In the genomic region with DNA sequence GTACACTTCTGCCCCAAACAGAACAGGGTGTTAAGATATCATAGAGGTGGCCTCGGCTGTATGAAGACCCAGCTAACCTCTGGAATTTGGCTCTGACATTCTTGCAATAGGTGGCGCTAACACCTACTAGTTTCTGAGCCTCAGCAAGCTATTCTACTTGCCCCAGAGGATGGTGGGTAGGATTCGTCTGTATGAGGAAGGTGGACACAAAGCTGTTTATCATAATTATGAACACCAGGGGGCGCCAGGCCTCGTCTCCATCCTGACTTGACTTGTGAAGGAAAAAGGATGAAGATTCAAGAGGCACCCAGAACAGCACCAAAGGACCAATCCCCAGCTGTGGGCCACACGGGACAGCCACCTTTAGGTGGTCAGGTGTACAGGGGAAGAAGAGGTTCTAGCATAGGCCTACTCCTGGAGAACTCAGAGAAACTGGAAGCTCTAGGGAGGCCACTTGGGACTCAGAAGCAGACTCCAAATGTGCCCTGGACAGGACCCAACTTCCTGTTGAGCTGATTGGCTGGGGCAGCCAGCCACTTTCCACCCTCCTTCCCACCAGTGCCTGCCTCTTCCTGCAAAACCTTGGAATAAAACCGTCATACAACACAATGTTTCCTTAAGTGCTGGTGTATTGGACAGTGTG, we compare ENCODE assay signal across 9 mouse cellular contexts. TPM values are rescaled to one million over a fixed set of nuclear protein-coding genes. Genes with fewer than 3 reads are reported as not detected.
DNase-seq lines count a peak whose midpoint lies in the region; ATAC-seq lines count a peak whose summit lies in the region.
"Had no signal": no experiment of that assay in that cellular context is flagged by ENCODE, and none has a peak within 500 bp of the region (broad histone marks: within the 10 kb centered on the region; RNA-seq: fewer than 3 reads in every experiment).

No protein-coding gene starts in this region.

- H3K27ac ChIP-seq in lung, embryonic 15.5 days: no peak overlapping the region
- H3K27ac ChIP-seq in hindbrain, embryonic 16.5 days (ENCODE audit: low read depth, low read length): no peak overlapping the region
- H3K27ac ChIP-seq: heart, embryonic 15.5 days had no signal

- WGBS in lung, embryonic 15.5 days: 37% methylated on average over 7 of the region's 7 CpGs
- 44% methylated on average over 7 of the region's 7 CpGs for WGBS in hindbrain, embryonic 16.5 days

- ATAC-seq in lung, embryonic 15.5 days (ENCODE audit: borderline replicate concordance, extremely low read depth, low FRiP score, low TSS enrichment): peak; percentile 31; the same call in 1 of the 2 replicates
- no peak for ATAC-seq in hindbrain, embryonic 16.5 days

- no peaks in the 10 kb centered on the region for H3K36me3 ChIP-seq in lung, embryonic 15.5 days
- no peaks in the 10 kb centered on the region for H3K36me3 ChIP-seq in hindbrain, embryonic 16.5 days (ENCODE audit: control insufficient read depth, insufficient read depth, low read length)
- H3K36me3 ChIP-seq: heart, embryonic 15.5 days had no signal

- H3K4me2 ChIP-seq in lung, embryonic 15.5 days: no peak overlapping the region
- no peak overlapping the region for H3K4me2 ChIP-seq in hindbrain, embryonic 16.5 days (ENCODE audit: low read length)
- H3K4me2 ChIP-seq: heart, embryonic 15.5 days had no signal

- no peak overlapping the region for H3K4me3 ChIP-seq in lung, embryonic 15.5 days
- H3K4me3 ChIP-seq in hindbrain, embryonic 16.5 days (ENCODE audit: low read length): no peak overlapping the region
- H3K4me3 ChIP-seq: heart, embryonic 15.5 days had no signal

- H3K9me3 ChIP-seq in lung, embryonic 15.5 days: no peaks in the 10 kb centered on the region
- H3K9me3 ChIP-seq in hindbrain, embryonic 16.5 days (ENCODE audit: control insufficient read depth, low read length): no peaks in the 10 kb centered on the region
- H3K9me3 ChIP-seq: heart, embryonic 15.5 days had no signal

- DNase-seq in 3134 (ENCODE audit: extremely low read depth, insufficient read length, low spot score) (peak; percentile 42), 416B (ENCODE audit: low read depth) (peak; percentile 85)
- peak; percentile 24 to 39 for DNase-seq in adrenal gland, postnatal 36 days
- DNase-seq in forelimb bud, embryonic 11.5 days (ENCODE audit: low read depth, low spot score): peak; percentile 41
- DNase-seq in kidney, adult 9 months: peak; percentile 51
- DNase-seq in skeletal muscle tissue, adult 2 months (ENCODE audit: low read depth, low spot score): peak; percentile 25

- H3K4me1 ChIP-seq in lung, embryonic 15.5 days: no peaks in the 10 kb centered on the region
- peaks cover 4% of the 10 kb centered on the region for H3K4me1 ChIP-seq in hindbrain, embryonic 16.5 days (ENCODE audit: control insufficient read depth, insufficient read depth, low read depth, low read length)

- no peak overlapping the region for H3K9ac ChIP-seq in lung, embryonic 15.5 days
- H3K9ac ChIP-seq in hindbrain, embryonic 16.5 days (ENCODE audit: low read depth, low read length): no peak overlapping the region
- H3K9ac ChIP-seq: heart, embryonic 15.5 days had no signal

- H3K27me3 ChIP-seq in lung, embryonic 15.5 days: no peaks in the 10 kb centered on the region
- no peaks in the 10 kb centered on the region for H3K27me3 ChIP-seq in hindbrain, embryonic 16.5 days (replicated peaks; ENCODE audit: control insufficient read depth, insufficient read depth, low read length)
- H3K27me3 ChIP-seq: heart, embryonic 15.5 days had no signal

RNA-seq across cellular contexts. Expression of a gene that starts 32.3 kb away (rescaled TPM):
- total RNA-seq in adrenal gland, postnatal 36 days (2021): 1 to 10 TPM; 5.6 to 6.1 TPM
- 14.5 and 15.6 TPM in 2 replicates for polyA plus RNA-seq in lung, embryonic 15.5 days (2015; fragmentation: Nextera tagmentation; extraction: Ambion mirVana)
- polyA plus RNA-seq in hindbrain, embryonic 16.5 days (2015; fragmentation: Nextera tagmentation; extraction: Ambion mirVana): 14.9 and 15.6 TPM in 2 replicates

Comparison
In these comparisons a context has a peak if more than half of its experiments do, and no peak if none do; other contexts are left out.
1. DNase-seq: peak in every context shown above with its lines; median percentile 85 in 416B; 51 in kidney, adult 9 months; 42 in 3134; 41 in forelimb bud, embryonic 11.5 days; 32 in adrenal gland, postnatal 36 days; 25 in skeletal muscle tissue, adult 2 months.